Mouse (Mus musculus): ENCODE measurements around the gene Fam71b. TPM values are rescaled to one million over a fixed set of nuclear protein-coding genes. Genes with fewer than 3 reads are reported as not detected.

Gene Fam71b
- total RNA-seq, 4 experiments from 2014 or later = not detected

DNA sequence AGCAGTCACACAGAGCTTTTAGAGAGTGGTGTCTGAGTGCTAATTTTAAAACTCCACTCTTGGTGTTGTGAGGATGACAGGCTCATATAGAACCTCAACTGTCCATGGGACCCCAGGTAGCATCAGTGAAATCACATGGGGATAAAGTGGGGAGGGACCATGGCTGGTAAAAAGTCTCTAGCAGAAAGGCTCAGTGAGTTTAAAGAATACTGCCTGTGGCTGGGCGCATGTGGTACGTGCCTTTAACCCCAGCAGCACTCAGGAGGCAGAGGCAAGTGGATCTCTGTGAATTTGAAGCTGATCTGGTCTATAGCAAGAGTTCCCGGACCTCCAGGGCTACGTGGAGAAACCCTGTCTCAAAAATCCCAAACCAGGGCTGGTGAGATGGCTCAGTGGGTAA lies 13.9 kb upstream of the Fam71b start:
- DNase-seq (ENCODE audit: low spot score in 2 of 2) = no peak

GRCm38 (mm10) chr11:46384925-46385324 lies 11.4 kb upstream of the Fam71b start:
- no peak for DNase-seq (ENCODE audit: low spot score in 2 of 2)

GRCm38 (mm10) chr11:46386556-46386955 lies 9.8 kb upstream of the Fam71b start:
- no peak for DNase-seq (ENCODE audit: low spot score in 2 of 2)

DNA sequence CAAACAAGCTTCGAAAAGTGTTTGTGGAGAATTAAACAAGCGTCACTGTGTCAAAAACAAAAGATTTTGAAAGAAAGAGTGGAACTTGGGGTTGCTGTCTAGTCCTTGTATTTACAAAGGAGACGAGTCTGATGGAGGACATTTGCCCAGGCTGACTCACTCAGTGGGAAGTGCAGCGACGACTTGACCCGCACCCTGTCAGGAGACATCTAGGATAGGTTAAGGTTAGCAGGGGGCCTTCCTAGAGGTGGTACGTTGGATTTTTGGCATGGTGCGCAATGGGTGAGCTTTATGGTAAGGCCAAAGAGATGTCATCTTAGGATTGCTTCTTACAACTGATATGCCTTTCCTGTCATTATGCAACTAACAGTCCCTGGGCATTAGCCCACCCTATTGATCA lies 9.3 kb upstream of the Fam71b start:
- DNase-seq (ENCODE audit: low spot score in 2 of 2) = no peak

GRCm38 (mm10) chr11:46388438-46388837 lies 7.9 kb upstream of the Fam71b start:
- DNase-seq (ENCODE audit: low spot score in 2 of 2) = no peak

- no peak for DNase-seq (ENCODE audit: low spot score in 2 of 2)
Observed at GRCm38 (mm10) chr11:46389336-46390117, 6.8 kb upstream of the Fam71b start, which contains the start of gene Itk. Itk (minus strand) TSS chr11:46389515.

DNA sequence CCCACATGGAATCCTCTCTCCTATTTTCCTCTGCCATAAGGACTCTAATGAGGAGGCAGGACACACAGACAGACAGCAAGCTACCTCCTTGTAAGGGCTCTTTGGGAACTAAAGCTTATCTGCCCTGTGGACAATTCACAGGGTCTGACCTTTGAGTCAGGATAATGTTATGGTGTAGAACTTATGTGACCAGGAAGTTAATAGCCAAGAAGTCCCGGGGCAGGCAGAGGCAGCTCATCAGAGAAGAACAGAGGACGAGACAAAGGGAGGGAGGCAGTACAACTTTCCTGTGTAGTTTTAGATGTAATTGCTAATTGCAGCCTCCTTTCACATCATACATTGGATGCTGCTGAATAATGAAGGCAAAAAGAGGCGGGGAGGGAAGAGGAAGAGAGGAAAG lies 5.7 kb upstream of the Fam71b start:
- DNase-seq (ENCODE audit: low spot score in 2 of 2) = no peak

GRCm38 (mm10) chr11:46392890-46393289 lies 3.5 kb upstream of the Fam71b start:
- no peak for DNase-seq (ENCODE audit: low spot score in 2 of 2)

- no peak for DNase-seq (ENCODE audit: low spot score in 2 of 2)
Observed at GRCm38 (mm10) chr11:46393413-46393812, 2.9 kb upstream of the Fam71b start.

DNA sequence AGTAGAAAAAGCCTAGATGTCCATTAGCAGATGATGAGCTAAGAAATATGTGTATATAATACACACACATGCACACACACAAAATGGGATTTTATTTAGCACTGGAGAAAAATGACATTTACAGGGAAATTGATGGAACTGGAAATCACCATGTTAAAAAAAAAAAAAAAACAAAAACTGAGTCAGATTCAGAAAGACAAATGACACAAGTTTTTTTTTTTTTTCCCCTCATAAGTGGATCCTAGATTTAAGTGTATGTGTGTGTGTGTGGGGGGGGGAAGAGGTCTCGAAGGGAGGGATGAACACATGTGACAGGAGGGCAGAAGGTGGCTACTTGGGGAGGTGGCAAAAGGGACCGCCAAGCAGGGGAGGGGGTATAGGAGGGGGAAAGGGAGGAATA lies 1.3 kb upstream of the Fam71b start:
- DNase-seq (ENCODE audit: low spot score in 2 of 2) = no peak

DNA sequence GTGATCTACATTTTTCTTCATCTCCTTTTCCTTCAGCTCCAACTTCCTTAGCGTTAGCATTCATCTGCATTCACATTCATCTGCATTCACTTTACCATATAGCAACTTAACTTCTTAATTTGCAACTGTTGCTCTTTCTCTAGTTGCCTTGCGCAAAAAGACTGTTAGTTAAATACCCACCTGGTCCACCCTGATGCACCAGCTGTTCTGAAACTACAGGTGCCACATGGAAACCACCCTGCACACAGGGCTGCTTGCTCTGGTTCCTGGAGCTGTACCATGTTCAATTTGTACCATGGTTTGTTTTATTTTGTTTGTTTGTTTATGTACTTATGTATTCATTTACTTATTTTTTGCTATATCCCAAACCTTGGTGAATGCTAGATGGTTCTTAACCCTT lies 661 bp upstream of the Fam71b start:
- DNase-seq (ENCODE audit: low spot score in 2 of 2) = no peak

GRCm38 (mm10) chr11:46396860-46397179 lies 461 bp downstream of the Fam71b start:
- DNase-seq (ENCODE audit: low spot score in 2 of 2) = peak in 1 of 2 experiments; percentile 26

DNA sequence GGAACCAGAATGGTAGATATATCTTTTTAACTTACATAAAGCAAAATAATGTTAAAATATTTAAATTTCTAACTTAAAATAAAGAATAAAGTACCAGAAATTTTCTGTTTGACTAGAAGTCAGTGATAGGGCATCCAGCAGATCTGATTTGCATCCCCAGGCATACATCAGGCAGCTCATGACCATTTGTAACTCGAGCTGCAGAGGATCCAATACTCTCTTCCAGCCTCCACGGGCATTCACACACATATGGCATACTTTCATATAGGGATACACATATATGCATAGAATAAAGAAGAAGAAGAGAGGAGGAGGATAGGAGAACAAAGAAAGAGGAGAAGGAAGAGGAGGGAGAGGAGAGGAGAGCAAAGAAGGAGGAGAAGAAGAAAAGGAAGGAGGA lies 1.5 kb downstream of the Fam71b start:
- no peak for DNase-seq (ENCODE audit: low spot score in 2 of 2)

DNA sequence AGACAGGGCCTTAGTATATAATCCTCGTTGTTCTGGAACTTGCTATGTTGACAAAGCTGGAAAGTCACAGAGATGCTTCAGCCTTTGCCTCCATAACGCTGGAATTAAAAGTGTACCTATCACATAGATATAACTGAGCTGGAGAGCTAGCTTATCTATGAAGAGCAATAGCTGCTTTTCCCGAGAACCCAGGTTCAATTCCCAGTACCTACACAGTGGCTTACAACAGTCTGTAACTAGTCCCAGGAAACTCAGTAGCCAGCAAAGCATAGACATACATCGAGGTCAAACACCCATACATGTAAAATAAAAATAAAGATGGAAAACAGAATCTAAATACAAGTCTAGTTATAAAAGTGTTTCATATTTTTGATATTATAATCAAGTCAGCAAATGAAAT lies 2.1 kb downstream of the Fam71b start:
- no peak for DNase-seq (ENCODE audit: low spot score in 2 of 2)

- no peak for DNase-seq (ENCODE audit: low spot score in 2 of 2)
Observed at GRCm38 (mm10) chr11:46398933-46399383, 2.6 kb downstream of the Fam71b start.

- no peak for DNase-seq (ENCODE audit: low spot score in 2 of 2)
Observed at GRCm38 (mm10) chr11:46401555-46401954, 5.2 kb downstream of the Fam71b start.

DNA sequence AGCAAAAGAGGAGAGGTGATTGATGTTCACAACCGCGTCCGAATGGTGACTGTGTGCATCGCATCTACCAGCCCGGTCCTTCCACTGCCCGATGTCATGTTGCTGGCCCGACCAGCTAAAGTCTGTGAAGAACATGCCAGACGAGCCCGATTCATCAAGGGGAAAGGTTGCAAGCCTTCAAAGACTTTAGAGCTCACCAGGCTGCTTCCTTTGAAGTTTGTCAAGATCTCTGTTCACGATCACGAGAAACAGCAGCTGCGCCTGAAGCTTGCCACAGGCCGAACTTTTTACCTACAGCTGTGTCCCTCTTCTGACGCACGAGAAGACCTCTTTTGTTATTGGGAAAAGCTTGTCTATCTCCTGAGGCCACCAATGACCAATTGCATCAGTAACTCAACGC lies 8.6 kb downstream of the Fam71b start:
- DNase-seq (ENCODE audit: low spot score in 2 of 2) = no peak

GRCm38 (mm10) chr11:46406721-46407120 lies 10.4 kb downstream of the Fam71b start:
- DNase-seq (ENCODE audit: low spot score in 2 of 2) = no peak

- no peak for DNase-seq (ENCODE audit: low spot score in 2 of 2)
Observed at GRCm38 (mm10) chr11:46410018-46410563, 13.7 kb downstream of the Fam71b start.

- no peak for DNase-seq (ENCODE audit: low spot score in 2 of 2)
Observed at GRCm38 (mm10) chr11:46418438-46418837, 22.1 kb downstream of the Fam71b start.

DNA sequence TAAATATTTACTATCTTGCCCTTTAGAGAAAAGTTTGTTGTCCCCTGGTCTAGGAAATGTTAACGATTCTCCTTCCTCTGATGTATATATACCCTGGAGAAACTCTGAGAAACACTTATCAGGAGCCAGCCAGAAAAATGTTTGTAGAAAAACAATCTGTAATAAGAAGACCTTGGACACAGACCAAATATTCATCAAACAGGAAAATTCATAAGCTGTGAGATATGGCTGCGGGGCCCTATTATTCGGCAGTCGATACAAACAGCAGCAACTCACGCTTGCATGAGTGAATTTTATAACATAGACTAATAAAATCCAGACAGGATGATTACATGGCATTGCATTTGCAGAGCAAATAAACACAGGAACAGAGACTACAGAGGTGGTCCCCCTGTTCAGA lies 22.5 kb downstream of the Fam71b start:
- DNase-seq (ENCODE audit: low spot score in 2 of 2) = no peak

DNA sequence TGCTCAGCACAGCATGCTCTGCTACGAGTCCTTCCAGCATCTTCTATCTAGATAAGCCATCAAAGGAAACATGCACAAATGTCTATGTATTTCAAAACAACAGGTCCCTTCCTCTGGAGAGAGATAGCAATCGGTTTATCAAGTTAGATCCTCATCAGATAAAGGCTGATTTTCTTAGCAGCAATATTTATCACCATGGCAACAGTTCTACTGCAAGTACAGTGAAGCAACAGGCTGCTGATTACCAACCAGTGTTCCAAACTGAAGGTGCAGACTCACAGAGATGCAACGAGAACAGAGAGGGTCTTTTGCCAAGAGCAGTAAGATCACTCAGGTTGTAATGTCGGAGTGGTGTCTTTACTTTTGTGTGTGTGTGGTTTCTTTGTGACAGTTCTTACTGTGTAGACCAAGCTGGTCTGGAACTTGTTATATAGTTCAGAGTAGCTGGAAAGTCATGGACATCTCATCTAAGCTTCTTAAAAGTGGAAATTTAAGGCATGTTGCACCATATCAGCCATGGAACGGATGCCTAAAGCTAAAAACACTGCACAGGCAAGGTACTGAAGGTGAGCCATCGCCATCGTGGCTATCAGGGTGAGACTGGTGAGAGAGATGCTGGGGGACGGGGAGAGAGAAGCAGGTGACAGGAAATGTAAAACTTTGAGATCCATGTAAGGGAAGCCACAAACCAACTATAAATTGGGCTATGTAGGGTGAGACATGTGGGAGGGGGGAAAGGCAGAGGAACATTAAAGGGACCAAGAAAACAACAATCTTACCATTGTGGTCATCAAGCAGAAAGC lies 24.9 kb downstream of the Fam71b start:
- no peak for DNase-seq (ENCODE audit: low spot score in 2 of 2)
